Mouse (Mus musculus) testis, postnatal 14 days (tissue): ENCODE data around the gene Nudt15.

ENCODE experiments used
- DNase-seq: peaks from one replicate; pipeline ENCODE4 v3.0.0; 2021; ENCODE audit warnings: low spot score

Gene Nudt15

GRCm38 (mm10) chr14:73470593-73470992, 77.4 kb downstream of the Nudt15 start:
- DNase-seq: no peak

GRCm38 (mm10) chr14:73469506-73469905, 78.5 kb downstream of the Nudt15 start:
- DNase-seq: no peak
